Mouse (Mus musculus): ENCODE data around the gene Olfr1084.
"Not testable (repeated sequence)": the region's sequence is repeated elsewhere in the genome, so short reads cannot be mapped to it uniquely, and the experiment has no call there.

The Olfr1084 gene

DNA sequence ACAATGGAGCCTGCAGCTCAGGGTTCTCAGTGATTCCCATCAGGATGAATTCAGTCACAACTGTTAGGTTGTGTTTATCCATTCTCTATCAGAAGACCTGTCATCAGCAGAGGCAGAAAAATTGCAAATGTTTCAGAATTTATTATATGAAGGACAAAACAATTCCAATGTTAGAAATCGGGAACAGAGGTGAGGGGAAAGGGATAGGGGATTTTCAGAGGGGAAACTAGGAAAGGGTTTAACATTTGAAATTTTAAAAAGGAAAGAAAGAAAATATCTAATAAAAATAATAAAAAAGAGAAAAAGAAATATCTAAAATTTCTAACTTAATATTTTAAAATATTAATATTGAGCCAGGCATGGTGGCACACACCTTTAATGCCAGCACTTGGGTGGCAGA is at the start of gene Olfr1084:
TSS of gene Olfr1084 (minus strand) at position 101 of the 400 bp plus-strand sequence.
- not testable (repeated sequence) for DNase-seq

DNA sequence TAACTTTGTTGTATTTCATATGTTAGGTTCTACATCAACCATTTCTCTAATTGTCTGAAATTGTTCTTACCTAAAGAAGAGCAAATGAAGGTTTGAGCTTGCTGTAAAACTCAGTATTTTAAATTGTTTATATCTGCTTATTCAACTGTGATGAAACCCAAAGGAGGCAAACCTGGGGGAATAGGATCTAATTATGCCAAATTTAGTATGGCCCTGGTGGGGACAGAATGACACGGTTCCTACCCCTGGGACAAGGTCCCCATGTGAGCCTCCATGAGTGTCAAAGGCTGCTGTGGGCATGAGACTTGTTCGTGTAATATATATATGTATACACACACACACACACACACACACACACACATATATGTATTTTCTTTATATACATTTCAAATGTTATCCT is 40.5 kb upstream of the Olfr1084 start, which contains the start of gene Olfr1086:
TSS of gene Olfr1086 (minus strand) at position 101 of the 400 bp plus-strand sequence.
- no peak for DNase-seq

DNA sequence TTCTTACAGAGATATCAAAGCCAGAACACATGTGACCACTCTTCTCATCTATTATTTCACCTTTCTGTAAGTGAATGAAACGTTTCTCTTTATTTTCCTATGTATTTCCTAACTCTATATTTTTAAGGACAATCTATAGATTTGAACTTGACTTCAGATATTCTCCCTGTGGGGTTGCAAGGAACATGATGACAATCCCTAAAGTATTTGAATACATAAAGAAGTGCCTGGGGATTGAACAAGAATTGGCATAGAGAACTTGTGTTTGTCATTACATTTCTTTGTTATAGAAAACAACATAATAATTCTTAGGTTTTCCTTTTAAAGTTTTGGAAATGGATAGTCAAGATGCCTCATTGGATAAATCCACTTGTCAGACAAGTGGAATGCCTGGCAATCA is 22.4 kb upstream of the Olfr1084 start, which contains the start of gene Olfr1085:
TSS of gene Olfr1085 (minus strand) at position 101 of the 400 bp plus-strand sequence.
- DNase-seq: no peak

DNA sequence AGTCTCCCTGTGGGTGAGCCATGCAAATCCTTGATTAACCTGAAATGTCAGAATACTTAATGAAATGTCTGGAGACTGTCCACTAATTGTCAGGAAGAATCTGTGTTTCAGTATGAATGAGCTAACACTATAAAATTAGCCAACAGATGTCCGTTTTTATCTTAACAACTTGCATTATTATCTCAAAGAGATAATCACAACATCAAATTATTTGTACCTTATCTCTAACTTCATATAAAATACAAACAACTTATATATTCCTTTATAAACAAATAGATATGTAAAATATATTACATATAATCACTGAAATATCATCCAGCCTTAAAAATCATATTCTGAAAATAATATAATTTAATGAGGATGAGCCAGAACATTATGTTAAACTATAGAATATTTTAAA is 40.7 kb downstream of the Olfr1084 start, which contains the start of gene Olfr1082:
TSS of gene Olfr1082 (minus strand) at position 101 of the 400 bp plus-strand sequence.
- DNase-seq: not testable (repeated sequence)

Data from B cell, adult 2 months (primary cell).